ENCODE assay signal across 11 mouse cellular contexts in genomic region chr8:45362323-45362722, GRCm38 (mm10). TPM values are rescaled to one million over a fixed set of nuclear protein-coding genes. Genes with fewer than 3 reads are reported as not detected.
DNase-seq lines count a peak whose midpoint lies in the region; ATAC-seq lines count a peak whose summit lies in the region.
"Had no signal": no experiment of that assay in that cellular context is flagged by ENCODE, and none has a peak within 500 bp of the region (broad histone marks: within the 10 kb centered on the region; RNA-seq: fewer than 3 reads in every experiment).

No protein-coding gene starts in this region.

- no peaks in the 10 kb centered on the region for H3K4me1 ChIP-seq in hindbrain, embryonic 11.5 days (replicated peaks; ENCODE audit: control insufficient read depth, insufficient read depth, low read length)
- H3K4me1 ChIP-seq in hindbrain, embryonic 16.5 days (ENCODE audit: control insufficient read depth, insufficient read depth, low read depth, low read length), result peaks cover 4% of the 10 kb centered on the region
- peaks cover 15% of the 10 kb centered on the region for H3K4me1 ChIP-seq in forebrain, embryonic 10.5 days

- no peak overlapping the region for H3K9ac ChIP-seq in hindbrain, embryonic 11.5 days (ENCODE audit: low read depth, low read length)
- no peak overlapping the region for H3K9ac ChIP-seq in hindbrain, embryonic 16.5 days (ENCODE audit: low read depth, low read length)
- H3K9ac ChIP-seq: embryonic facial prominence, embryonic 13.5 days; heart, embryonic 13.5 days had no signal

- ATAC-seq in hindbrain, embryonic 11.5 days (ENCODE audit: low FRiP score), result no peak
- no peak for ATAC-seq in hindbrain, embryonic 16.5 days

- H3K4me3 ChIP-seq in hindbrain, embryonic 11.5 days (ENCODE audit: low read depth, low read length), result no peak overlapping the region
- no peak overlapping the region for H3K4me3 ChIP-seq in hindbrain, embryonic 16.5 days (ENCODE audit: low read length)
- H3K4me3 ChIP-seq in forebrain, embryonic 10.5 days, result no peak overlapping the region
- H3K4me3 ChIP-seq: embryonic facial prominence, embryonic 13.5 days; heart, embryonic 13.5 days; myocyte had no signal

- H3K9me3 ChIP-seq in hindbrain, embryonic 11.5 days (ENCODE audit: control insufficient read depth, low read length), result no peaks in the 10 kb centered on the region
- H3K9me3 ChIP-seq in hindbrain, embryonic 16.5 days (ENCODE audit: control insufficient read depth, low read length), result no peaks in the 10 kb centered on the region
- H3K9me3 ChIP-seq in forebrain, embryonic 10.5 days, result no peaks in the 10 kb centered on the region
- H3K9me3 ChIP-seq: embryonic facial prominence, embryonic 13.5 days; heart, embryonic 13.5 days had no signal

- peak; percentile 38 for DNase-seq in hindbrain, embryonic 11.5 days (ENCODE audit: low spot score)
- DNase-seq in lung, postnatal 14 days, result peak; percentile 30
- no peak for DNase-seq in lung, postnatal 4 days
- DNase-seq in embryo, embryonic 10.5 days (ENCODE audit: low spot score), result peak; percentile 54
- DNase-seq in right cerebral cortex, postnatal 10 days (ENCODE audit: low spot score in 2 of 2), result peak; percentile 43 to 57
- no peak for DNase-seq in forebrain, embryonic 10.5 days (ENCODE audit: extremely low spot score, low spot score)

- WGBS in hindbrain, embryonic 11.5 days, result 65% methylated on average over 6 of the region's 6 CpGs
- 61% methylated on average over 6 of the region's 6 CpGs for WGBS in hindbrain, embryonic 16.5 days
- 57% methylated on average over 6 of the region's 6 CpGs for WGBS in forebrain, embryonic 10.5 days

- H3K4me2 ChIP-seq in hindbrain, embryonic 11.5 days (replicated peaks; ENCODE audit: low read depth, low read length), result no peak overlapping the region
- no peak overlapping the region for H3K4me2 ChIP-seq in hindbrain, embryonic 16.5 days (ENCODE audit: low read length)
- H3K4me2 ChIP-seq: embryonic facial prominence, embryonic 13.5 days; heart, embryonic 13.5 days had no signal

- H3K27me3 ChIP-seq in hindbrain, embryonic 11.5 days (ENCODE audit: control insufficient read depth, insufficient read depth, low read length), result no peaks in the 10 kb centered on the region
- no peaks in the 10 kb centered on the region for H3K27me3 ChIP-seq in hindbrain, embryonic 16.5 days (replicated peaks; ENCODE audit: control insufficient read depth, insufficient read depth, low read length)
- peaks cover 5% of the 10 kb centered on the region; the same call in 1 of the 2 replicates for H3K27me3 ChIP-seq in forebrain, embryonic 10.5 days (ENCODE audit: poor library complexity, severe bottlenecking)
- H3K27me3 ChIP-seq: embryonic facial prominence, embryonic 13.5 days had no signal

- H3K36me3 ChIP-seq in hindbrain, embryonic 11.5 days (ENCODE audit: control insufficient read depth, insufficient read depth, low read length), result no peaks in the 10 kb centered on the region
- H3K36me3 ChIP-seq in hindbrain, embryonic 16.5 days (ENCODE audit: control insufficient read depth, insufficient read depth, low read length), result no peaks in the 10 kb centered on the region
- no peaks in the 10 kb centered on the region for H3K36me3 ChIP-seq in forebrain, embryonic 10.5 days (replicated peaks)
- H3K36me3 ChIP-seq: embryonic facial prominence, embryonic 13.5 days; heart, embryonic 13.5 days had no signal

- H3K27ac ChIP-seq in hindbrain, embryonic 11.5 days (ENCODE audit: low read depth, low read length), result no peak overlapping the region
- H3K27ac ChIP-seq in hindbrain, embryonic 16.5 days (ENCODE audit: low read depth, low read length), result no peak overlapping the region
- no peak overlapping the region for H3K27ac ChIP-seq in forebrain, embryonic 10.5 days
- H3K27ac ChIP-seq: embryonic facial prominence, embryonic 13.5 days; heart, embryonic 13.5 days had no signal

RNA-seq across cellular contexts. Expression of gene Fam149a, which starts 19.8 kb away (rescaled TPM):
- 9.6 and 10.5 TPM in 2 replicates for polyA plus RNA-seq in hindbrain, embryonic 11.5 days (2014; fragmentation: Nextera tagmentation; extraction: Ambion mirVana)
- 14.2 and 15.7 TPM in 2 replicates for polyA plus RNA-seq in hindbrain, embryonic 16.5 days (2015; fragmentation: Nextera tagmentation; extraction: Ambion mirVana)
- polyA plus RNA-seq in forebrain, embryonic 10.5 days (2016; fragmentation: Nextera tagmentation; extraction: Ambion mirVana), result 9.6 and 9.7 TPM in 2 replicates

RNA-seq across cellular contexts. Expression of gene Cyp4v3, which starts 29.3 kb away (rescaled TPM):
- polyA plus RNA-seq in hindbrain, embryonic 11.5 days (2014; fragmentation: Nextera tagmentation; extraction: Ambion mirVana), result 0.71 and 1.1 TPM in 2 replicates
- 1.5 TPM in 2 replicates for polyA plus RNA-seq in hindbrain, embryonic 16.5 days (2015; fragmentation: Nextera tagmentation; extraction: Ambion mirVana)
- polyA plus RNA-seq in forebrain, embryonic 10.5 days (2016; fragmentation: Nextera tagmentation; extraction: Ambion mirVana), result 1.00 and 1.3 TPM in 2 replicates

RNA-seq across cellular contexts. Expression of gene Tlr3, which starts 48.6 kb away (rescaled TPM):
- polyA plus RNA-seq in hindbrain, embryonic 11.5 days (2014; fragmentation: Nextera tagmentation; extraction: Ambion mirVana), result 1.1 and 1.8 TPM in 2 replicates
- 0.80 and 1.4 TPM in 2 replicates for polyA plus RNA-seq in hindbrain, embryonic 16.5 days (2015; fragmentation: Nextera tagmentation; extraction: Ambion mirVana)
- polyA plus RNA-seq in forebrain, embryonic 10.5 days (2016; fragmentation: Nextera tagmentation; extraction: Ambion mirVana), result 0.97 and 1.3 TPM in 2 replicates

RNA-seq across cellular contexts. Expression of gene Gm45753, which starts 54.1 kb away (rescaled TPM):
- polyA plus RNA-seq in hindbrain, embryonic 11.5 days (2014; fragmentation: Nextera tagmentation; extraction: Ambion mirVana), result not detected in 2 replicates
- not detected in 2 replicates for polyA plus RNA-seq in hindbrain, embryonic 16.5 days (2015; fragmentation: Nextera tagmentation; extraction: Ambion mirVana)
- not detected in 2 replicates for polyA plus RNA-seq in forebrain, embryonic 10.5 days (2016; fragmentation: Nextera tagmentation; extraction: Ambion mirVana)
- polyA plus RNA-seq: embryonic facial prominence, embryonic 13.5 days; limb, embryonic 11.5 days; myocyte had no signal

Comparison
In these comparisons a context has a peak if more than half of its experiments do, and no peak if none do; other contexts are left out.
1. DNase-seq: peak in hindbrain, embryonic 11.5 days (single experiment), lung, postnatal 14 days (single experiment), embryo, embryonic 10.5 days (single experiment) and right cerebral cortex, postnatal 10 days (2 of 2); none in lung, postnatal 4 days (0 of 2) and forebrain, embryonic 10.5 days (single experiment).